Mouse (Mus musculus) sigmoid colon, adult 10 weeks (tissue): ENCODE measurements around the gene Rhpn2. TPM values are rescaled to one million over a fixed set of nuclear protein-coding genes. Genes with fewer than 3 reads are reported as not detected.

ENCODE experiments used
- polyA plus RNA-seq: library from polyadenylated mRNA; stranded (reverse); fragments of 350-450 nt; fragmentation: Illumina TruSeq; extraction: RNeasy Lipid Tissue Mini Kit (QIAGEN cat#74804); gene quantifications from one replicate; pipeline ENCODE4 v1.2.3, GENCODE M21; 2014; ENCODE audit warnings: low read depth, low replicate concordance

Rhpn2 gene
- polyA plus RNA-seq = 117 TPM

DNA sequence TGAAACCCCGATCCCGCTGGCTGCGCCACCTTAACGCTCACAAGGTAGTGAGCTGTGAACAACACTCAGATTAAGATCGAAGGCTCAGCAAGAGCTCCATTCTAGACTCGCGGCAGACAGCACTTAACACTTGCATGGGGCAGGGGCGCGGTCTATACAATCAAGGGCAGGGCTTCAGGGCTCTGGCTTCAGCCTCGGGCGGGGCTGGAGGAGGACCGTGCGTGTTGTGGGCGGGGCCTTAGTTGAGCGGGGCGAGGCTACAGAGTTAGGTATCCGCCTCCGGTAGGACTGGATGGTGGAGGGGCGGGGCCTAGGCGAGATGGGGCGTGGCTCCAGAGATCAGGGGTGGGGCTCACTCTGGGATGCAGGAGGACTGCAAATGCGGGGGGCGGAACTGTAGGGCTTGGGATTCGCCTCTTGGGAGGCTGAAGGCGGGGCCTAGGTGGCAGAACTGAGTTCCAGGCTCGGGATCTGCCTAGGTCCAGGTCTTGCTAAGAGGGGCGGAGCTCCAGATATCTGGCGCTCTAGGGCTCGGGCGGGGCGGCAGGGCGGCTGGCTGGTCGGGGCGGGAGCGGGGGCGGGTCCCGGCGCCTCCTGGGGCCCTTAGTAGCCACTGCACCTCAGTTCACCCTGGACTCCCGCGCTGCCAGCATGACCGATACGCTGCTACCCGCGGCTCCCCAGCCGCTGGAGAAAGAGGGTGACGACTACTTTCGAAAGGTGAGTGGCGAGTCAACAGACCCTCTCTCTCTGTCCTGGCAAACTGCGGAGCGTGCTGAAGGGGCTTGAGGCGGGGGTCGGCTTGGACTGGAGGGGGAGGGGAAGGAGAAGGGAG, at the start of gene Rhpn2:
Gene Rhpn2 (plus strand): TSS at position 479 of the 835 bp plus-strand sequence.

DNA sequence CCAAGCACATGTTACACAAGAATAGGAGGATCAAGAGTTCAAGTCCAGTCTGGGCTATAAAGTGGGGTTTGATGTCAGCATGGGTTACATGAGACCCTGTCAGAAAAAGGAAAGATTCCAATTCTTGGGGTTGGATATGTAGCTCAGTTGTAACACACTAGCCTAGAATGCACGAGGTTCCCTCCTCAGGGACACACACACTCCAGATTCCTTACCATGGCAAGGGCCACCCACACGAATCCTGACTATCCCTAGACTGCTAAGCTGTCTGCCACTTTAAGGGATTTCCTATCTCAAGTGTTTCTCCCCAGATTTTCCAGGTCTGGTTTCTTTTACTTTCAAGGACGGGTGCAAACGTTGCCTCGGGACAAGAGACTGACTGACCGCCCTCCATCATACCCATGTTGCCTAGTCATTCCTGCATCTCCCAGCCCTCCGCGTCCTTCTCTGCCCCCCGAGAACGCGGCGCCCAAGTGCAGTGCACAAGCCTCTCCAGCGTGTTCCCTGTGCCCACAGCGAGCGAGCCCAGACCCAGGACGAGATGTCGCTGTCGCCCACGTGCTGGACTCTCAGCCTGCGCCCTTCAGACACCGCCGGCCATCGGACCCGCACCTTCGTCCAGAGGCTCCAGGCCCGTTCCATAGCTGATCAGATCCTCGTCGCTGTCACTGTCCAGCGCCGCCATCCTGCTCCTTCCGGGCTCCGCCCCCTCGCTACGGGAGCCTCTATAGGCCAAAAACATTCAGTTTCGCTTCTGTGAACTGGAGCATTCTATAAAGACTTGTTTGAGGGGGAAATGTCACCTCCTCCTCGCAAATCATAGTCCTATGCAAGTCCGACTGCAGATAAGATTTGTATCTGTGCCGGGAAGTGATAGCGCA, 16.0 kb upstream of the Rhpn2 start, which contains the start of gene Gpatch1:
Gene Gpatch1 (minus strand): TSS at position 712 of the 881 bp plus-strand sequence.

GRCm38 (mm10) chr7:35396542-35397168, 62.7 kb downstream of the Rhpn2 start, which contains the start of the genes Faap24 and Cep89:
Faap24 (minus strand) TSS chr7:35396836.
Cep89 (plus strand) TSS chr7:35397035.

Other genes starting within 250 kb of the Rhpn2 start
- gene Cebpa, start 214.9 kb upstream of the Rhpn2 start, polyA plus RNA-seq = 7.3 TPM
- gene Slc7a10, start 147.8 kb upstream of the Rhpn2 start, polyA plus RNA-seq = 0.28 TPM
- 0.32 TPM for gene Lrp3, start 118.7 kb upstream of the Rhpn2 start, polyA plus RNA-seq
- 8.9 TPM for gene Gpatch1, start 15.7 kb upstream of the Rhpn2 start, polyA plus RNA-seq
- gene Faap24, start 62.7 kb downstream of the Rhpn2 start, polyA plus RNA-seq = 3.0 TPM
- gene Cep89, start 62.9 kb downstream of the Rhpn2 start, polyA plus RNA-seq = 28.5 TPM
- gene Slc7a9, start 114.6 kb downstream of the Rhpn2 start, polyA plus RNA-seq = 1.8 TPM
- gene Tdrd12, start 203.6 kb downstream of the Rhpn2 start, polyA plus RNA-seq = 2.3 TPM
- gene Nudt19, start 222.1 kb downstream of the Rhpn2 start, polyA plus RNA-seq = 359 TPM